Mouse (Mus musculus): ENCODE measurements around the gene Cerkl.

- TF ChIP-seq EP300 (IDR thresholded peaks at IDR 0.05; ENCODE audit: low read depth): no peak
- TF ChIP-seq CTCF (IDR thresholded peaks at IDR 0.05; ENCODE audit: low read depth): no peak
These were observed 27.9 kb downstream of the Cerkl start for GRCm38 (mm10) chr2:79428569-79429104.

Data from liver, embryonic 14.5 days (tissue).